Mouse (Mus musculus) lung, postnatal 0 days (tissue): ENCODE results near the gene Gimap5. TPM values are rescaled to one million over a fixed set of nuclear protein-coding genes. Genes with fewer than 3 reads are reported as not detected.
A peak's percentile ranks its signal among the peaks of the same experiment; 100 is the strongest.

ENCODE experiments used
- ATAC-seq: fragments of 200-750 bp; cut with Nextera tagmentation; 2 replicates; pipeline ENCODE4 v1.8.0; 2017; ENCODE audit warnings: moderate library complexity
- DNase-seq: peaks from one replicate; pipeline ENCODE4 v3.0.0-alpha.2; 2016; ENCODE audit warnings: low spot score
- H3K27ac ChIP-seq: fragments of 300-500 bp; sonication (generic); 2 replicates; pipeline ENCODE4 v1.5.1; 2014; ENCODE audit warnings: antibody characterized with exemption, mild to moderate bottlenecking, low read length, mixed read lengths
- H3K27me3 ChIP-seq: fragments of 300-500 bp; sonication (generic); replicated peaks from 2 replicates; pipeline ENCODE4 v1.6.1; 2014; ENCODE audit warnings: low read length, mixed read lengths; ENCODE audit not compliant: insufficient read depth
- H3K36me3 ChIP-seq: fragments of 300-500 bp; sonication (generic); 2 replicates; pipeline ENCODE4 v1.6.1; 2014; ENCODE audit warnings: low read length, mixed read lengths; ENCODE audit not compliant: insufficient read depth
- H3K4me1 ChIP-seq: fragments of 300-500 bp; sonication (generic); 2 replicates; pipeline ENCODE4 v1.6.1; 2014; ENCODE audit warnings: antibody characterized with exemption, low read depth, low read length, mixed read lengths; ENCODE audit not compliant: insufficient read depth
- H3K4me2 ChIP-seq: fragments of 300-500 bp; sonication (generic); replicated peaks from 2 replicates; pipeline ENCODE4 v1.6.1; 2014; ENCODE audit warnings: low read depth, mild to moderate bottlenecking, low read length, moderate library complexity, mixed read lengths
- H3K4me3 ChIP-seq: fragments of 300-500 bp; sonication (generic); 2 replicates; pipeline ENCODE4 v1.5.1; 2014; ENCODE audit warnings: low read depth, low read length
- H3K9ac ChIP-seq: fragments of 300-500 bp; sonication (generic); replicated peaks from 2 replicates; pipeline ENCODE4 v1.6.1; 2014; ENCODE audit warnings: low read depth, mild to moderate bottlenecking
- H3K9me3 ChIP-seq: fragments of 300-500 bp; sonication (generic); 2 replicates; pipeline ENCODE4 v1.6.1; 2016; ENCODE audit warnings: low read length, mixed read lengths
- CTCF ChIP-seq: IDR thresholded peaks from 2 replicates; pipeline ENCODE4 v1.5.1; 2016; ENCODE audit warnings: antibody characterized with exemption, mild to moderate bottlenecking
- EP300 ChIP-seq: IDR thresholded peaks from 2 replicates; pipeline ENCODE4 v1.6.1; 2016; ENCODE audit warnings: antibody characterized with exemption, mild to moderate bottlenecking, control low read depth
- WGBS: fragments of 180-500 bp; shearing (Covaris S2); extraction: QIAGEN DNeasy Blood & Tissue Kit; methylation state at CpG from one replicate; pipeline ENCODE4 v1.1.7; 2014; 5-methylcytosine and 5-hydroxymethylcytosine counted together
- polyA plus RNA-seq: library from polyadenylated mRNA; unstranded; fragments of >200 nt; fragmentation: Nextera tagmentation; extraction: Ambion mirVana; gene quantifications from 2 replicates; pipeline ENCODE4 v1.2.1, GENCODE M21; 2015

The Gimap5 gene
- polyA plus RNA-seq, 1 experiment from 2014 or later = 49.8 TPM

DNA sequence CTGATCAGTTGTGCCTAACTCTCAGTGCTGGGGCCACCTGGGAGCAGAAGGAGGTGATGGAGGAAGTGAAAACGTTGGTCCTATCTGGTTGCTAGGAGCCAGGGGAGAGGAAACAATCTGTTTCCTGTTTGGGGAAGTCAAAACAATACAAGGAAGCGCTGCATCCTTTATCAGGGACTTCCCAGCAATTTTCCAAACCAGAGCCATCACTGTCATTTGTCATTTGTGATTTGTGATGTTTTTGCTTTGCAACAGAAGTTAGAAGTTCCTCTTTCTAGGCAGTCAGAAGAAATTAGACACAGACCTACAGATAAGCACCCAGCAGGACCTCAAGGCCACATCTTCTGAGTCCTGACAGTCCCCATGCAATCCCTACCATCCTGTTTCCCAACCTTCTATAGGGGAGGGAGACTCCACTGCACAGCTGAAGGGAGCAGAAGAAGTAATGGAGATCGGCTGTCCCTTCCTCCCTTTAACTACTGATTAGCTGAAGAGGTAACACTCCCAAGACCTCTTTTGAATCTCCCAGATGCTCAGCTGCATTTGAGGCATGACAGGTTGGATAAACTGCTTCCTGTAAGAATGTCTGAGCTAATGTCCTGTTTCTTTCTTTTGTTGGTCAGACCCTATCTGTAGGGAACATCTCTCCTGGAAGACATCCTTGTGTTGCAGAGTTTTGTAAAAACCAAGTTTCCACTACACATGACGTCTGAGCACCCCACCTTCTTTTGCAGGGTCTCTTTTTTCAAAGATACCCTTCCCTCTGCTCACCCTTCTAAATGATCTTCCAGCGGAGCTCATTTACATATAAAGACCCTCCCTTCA, 45.5 kb upstream of the Gimap5 start:
- no peak overlapping the region for H3K9ac ChIP-seq
- WGBS = 41% methylated on average over 5 of the region's 5 CpGs
- peak; percentile 81 for ATAC-seq

DNA sequence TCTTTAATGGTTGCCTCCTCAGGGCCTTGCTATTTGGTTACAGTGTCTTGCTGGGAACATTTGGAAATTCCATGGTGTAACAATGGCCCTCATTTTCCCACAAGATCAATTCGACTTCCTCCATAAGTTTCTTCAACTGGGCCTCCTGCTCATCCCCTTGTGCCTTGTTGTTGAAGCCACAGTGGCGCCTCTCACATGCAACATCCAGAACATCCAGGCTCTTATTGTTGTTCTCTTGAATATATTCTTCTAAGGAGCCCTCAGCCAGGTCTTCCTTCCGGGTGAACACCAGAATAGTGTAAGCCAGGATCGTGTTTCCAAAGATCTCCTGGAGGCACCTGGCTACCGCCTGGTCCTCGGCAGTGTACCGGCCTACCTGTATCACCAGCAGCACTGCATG, 43.9 kb upstream of the Gimap5 start:
- no peak overlapping the region for H3K4me3 ChIP-seq
- 90% methylated on average over 7 of the region's 7 CpGs for WGBS
- no peaks in the 10 kb centered on the region for H3K36me3 ChIP-seq
- ATAC-seq (no peak), DNase-seq (no peak)
- TF ChIP-seq CTCF (no peak), EP300 (no peak)
- H3K9ac ChIP-seq = no peak overlapping the region
- H3K9me3 ChIP-seq = no peaks in the 10 kb centered on the region
- no peak overlapping the region for H3K4me2 ChIP-seq
- 0 out of 2 replicates have a peak, but pooled peaks cover 4% of the 10 kb centered on the region for H3K4me1 ChIP-seq
- no peak overlapping the region for H3K27ac ChIP-seq
- H3K27me3 ChIP-seq = no peaks in the 10 kb centered on the region

More for the DNA sequence above, 45.5 kb upstream of the Gimap5 start:
- no peak overlapping the region for H3K4me2 ChIP-seq
- H3K9me3 ChIP-seq = no peaks in the 10 kb centered on the region
- H3K27ac ChIP-seq = peak overlapping the region; percentile 85
- TF ChIP-seq CTCF (no peak), EP300 (peak; percentile 99)
- 0 out of 2 replicates have a peak, but pooled peaks cover 4% of the 10 kb centered on the region for H3K4me1 ChIP-seq
- DNase-seq = peak; percentile 75
- H3K4me3 ChIP-seq = no peak overlapping the region
- H3K36me3 ChIP-seq = no peaks in the 10 kb centered on the region
- H3K27me3 ChIP-seq = no peaks in the 10 kb centered on the region

DNA sequence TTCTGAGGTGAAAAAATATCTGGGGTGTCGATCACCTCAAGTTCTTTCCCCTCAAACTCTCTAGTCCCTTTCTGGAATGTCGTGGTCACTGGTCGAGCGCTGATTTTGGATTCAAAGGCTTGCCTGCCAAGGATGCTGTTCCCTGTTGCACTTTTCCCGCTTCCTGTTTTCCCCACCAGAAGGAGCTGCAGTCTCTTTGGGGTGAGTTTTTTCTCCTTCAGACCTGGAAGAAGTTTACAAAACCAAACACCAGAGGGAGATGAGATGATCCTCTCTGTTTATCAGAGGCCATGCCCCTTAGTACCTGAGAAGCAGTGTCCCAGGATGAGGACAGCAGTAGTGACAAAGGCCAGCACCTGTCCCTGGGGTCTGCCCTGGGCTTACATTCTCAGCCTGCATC, 43.4 kb upstream of the Gimap5 start:
- Histone ChIP-seq H3K4me1 (0 out of 2 replicates have a peak, but pooled peaks cover 4% of the 10 kb centered on the region), H3K9me3 (no peaks in the 10 kb centered on the region), H3K27me3 (no peaks in the 10 kb centered on the region), H3K27ac (no peak overlapping the region), H3K9ac (no peak overlapping the region), H3K4me2 (no peak overlapping the region), H3K36me3 (no peaks in the 10 kb centered on the region), H3K4me3 (no peak overlapping the region)
- WGBS = 67% methylated on average over 5 of the region's 5 CpGs
- no peak for TF ChIP-seq EP300
- peak; percentile 39 for TF ChIP-seq CTCF
- ATAC-seq (no peak), DNase-seq (no peak)

DNA sequence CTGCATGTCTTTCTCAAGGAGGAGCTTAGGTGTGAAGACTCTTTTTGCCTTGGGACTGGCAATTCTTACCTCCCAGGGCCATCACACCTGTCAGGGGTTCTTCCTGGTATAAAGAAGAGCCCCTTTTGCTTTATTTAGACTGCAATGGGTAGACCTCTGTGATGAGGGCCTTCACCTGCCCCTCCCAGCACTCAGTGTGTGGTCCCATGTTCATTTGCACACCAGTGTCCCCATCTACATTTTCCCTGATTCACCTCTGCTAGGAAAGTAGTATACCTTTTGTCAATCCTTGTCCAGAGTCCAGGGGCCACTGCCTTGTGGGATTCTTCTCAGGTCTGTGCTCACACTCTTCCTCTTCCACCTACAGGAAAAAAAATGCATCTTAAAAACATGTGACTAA, 41.9 kb upstream of the Gimap5 start:
- no peak for TF ChIP-seq CTCF
- no peak for TF ChIP-seq EP300
- H3K4me3 ChIP-seq = no peak overlapping the region
- ATAC-seq (no peak), DNase-seq (no peak)
- H3K9ac ChIP-seq = no peak overlapping the region
- H3K27ac ChIP-seq = no peak overlapping the region
- H3K9me3 ChIP-seq = no peaks in the 10 kb centered on the region
- no peaks in the 10 kb centered on the region for H3K36me3 ChIP-seq
- no peaks in the 10 kb centered on the region for H3K4me1 ChIP-seq
- no peaks in the 10 kb centered on the region for H3K27me3 ChIP-seq
- H3K4me2 ChIP-seq = no peak overlapping the region

DNA sequence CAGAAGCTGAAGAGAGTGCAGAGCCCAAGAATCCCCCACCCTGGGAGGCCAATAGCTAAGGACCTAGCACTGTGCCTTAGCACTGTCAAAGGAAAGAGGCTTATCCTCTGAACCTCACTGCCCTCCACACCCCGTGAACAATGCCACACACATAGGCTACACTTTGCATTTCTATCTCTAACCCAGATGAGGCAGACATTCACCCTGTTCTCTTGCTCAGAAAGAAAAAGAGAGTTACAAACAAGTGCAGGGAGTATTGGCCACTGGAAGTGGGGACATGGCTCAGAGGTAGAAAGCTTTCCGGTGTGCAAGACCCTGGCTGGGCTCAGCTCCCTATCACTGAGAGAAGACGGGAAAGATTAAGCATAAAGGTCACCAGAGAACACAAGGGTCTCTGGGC, 39.9 kb upstream of the Gimap5 start:
- no peak for TF ChIP-seq EP300
- no peak for TF ChIP-seq CTCF
- ATAC-seq (no peak), DNase-seq (no peak)
- H3K4me1 ChIP-seq = no peaks in the 10 kb centered on the region
- H3K27ac ChIP-seq = peak overlapping the region; percentile 76
- H3K4me2 ChIP-seq = peak overlapping the region; percentile 34
- WGBS = 24% methylated on average over 3 of the region's 3 CpGs
- H3K36me3 ChIP-seq = no peaks in the 10 kb centered on the region
- no peaks in the 10 kb centered on the region for H3K9me3 ChIP-seq
- H3K9ac ChIP-seq = peak overlapping the region; percentile 52; the same call in 1 of the 2 replicates
- H3K4me3 ChIP-seq = peak overlapping the region; percentile 24; the same call in 1 of the 2 replicates
- no peaks in the 10 kb centered on the region for H3K27me3 ChIP-seq

DNA sequence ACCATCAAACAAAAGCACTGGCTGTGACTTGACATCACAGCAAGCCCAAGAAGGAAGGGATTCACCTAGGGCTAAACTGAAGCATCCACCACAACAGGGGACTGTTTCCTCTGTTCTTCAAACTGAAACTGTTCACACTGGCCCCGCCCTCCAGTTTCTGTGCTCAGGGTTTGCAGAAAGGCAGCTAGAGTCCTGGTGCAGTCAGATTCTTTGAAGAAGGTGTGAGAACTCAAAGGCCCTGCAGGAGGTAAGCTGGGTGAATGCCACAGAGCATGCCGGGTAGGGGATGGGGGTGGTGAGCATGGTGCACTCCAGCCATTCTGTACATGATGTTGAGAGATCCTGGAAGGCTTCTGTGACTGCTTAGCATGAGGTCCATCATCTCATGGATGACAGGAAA, 27.5 kb upstream of the Gimap5 start, which contains the start of the genes Gm28053 and Gimap7:
Gm28053 (plus strand) TSS at position 153 of the 400 bp plus-strand sequence.
Gimap7 (plus strand) TSS at position 167 of the 400 bp plus-strand sequence.
- WGBS = 61% methylated on average over 2 of the region's 2 CpGs
- Histone ChIP-seq H3K9me3 (no peaks in the 10 kb centered on the region), H3K27me3 (no peaks in the 10 kb centered on the region), H3K4me2 (no peak within 1 kb of the TSS), H3K36me3 (no peaks in the 10 kb centered on the region), H3K4me3 (no peak within 1 kb of the TSS), H3K4me1 (no peaks in the 10 kb centered on the region), H3K27ac (no peak within 1 kb of the TSS), H3K9ac (no peak within 1 kb of the TSS)
- ATAC-seq (no peak), DNase-seq (no peak)
- no peak for TF ChIP-seq CTCF
- no peak for TF ChIP-seq EP300
